Mouse (Mus musculus) thymus, adult 2 months (tissue): Measurements from ENCODE around the gene Caskin2. TPM values are rescaled to one million over a fixed set of nuclear protein-coding genes. Genes with fewer than 3 reads are reported as not detected.
A peak's percentile ranks its signal among the peaks of the same experiment; 100 is the strongest.

Experiments
- DNase-seq: peaks from one replicate; pipeline ENCODE4 v3.0.0; 2021
- H3K27ac ChIP-seq: fragments of 200-500 bp; 2 replicates; pipeline ENCODE4 v1.5.1; 2012; ENCODE audit warnings: low read length, control low read depth; ENCODE audit not compliant: control insufficient read depth, insufficient read depth
- H3K27me3 ChIP-seq: fragments of 200-500 bp; 2 replicates; pipeline ENCODE4 v1.6.1; 2012; ENCODE audit warnings: mild to moderate bottlenecking, low read length, moderate library complexity, mixed read lengths; ENCODE audit not compliant: control insufficient read depth, insufficient read depth
- H3K36me3 ChIP-seq: fragments of 200-500 bp; 2 replicates; pipeline ENCODE4 v1.6.1; 2012; ENCODE audit warnings: mild to moderate bottlenecking, low read length, moderate library complexity; ENCODE audit not compliant: control insufficient read depth, insufficient read depth
- H3K4me1 ChIP-seq: fragments of 200-500 bp; replicated peaks from 2 replicates; pipeline ENCODE4 v1.6.1; 2012; ENCODE audit warnings: low read length; ENCODE audit not compliant: control insufficient read depth, insufficient read depth
- H3K4me3 ChIP-seq: fragments of 200-500 bp; 2 replicates; pipeline ENCODE4 v1.5.1; 2012; ENCODE audit warnings: mild to moderate bottlenecking, low read length, control low read depth, moderate library complexity; ENCODE audit not compliant: control insufficient read depth, insufficient read depth
- CTCF ChIP-seq: fragments of 200-500 bp; IDR thresholded peaks from 2 replicates; pipeline ENCODE4 v1.5.1; 2012; ENCODE audit warnings: mild to moderate bottlenecking, control low read depth, low read length, moderate library complexity, borderline replicate concordance; ENCODE audit not compliant: control insufficient read depth, poor library complexity, insufficient read depth; ENCODE audit errors: extremely low read depth
- POLR2A ChIP-seq: fragments of 200-500 bp; IDR thresholded peaks from 2 replicates; pipeline ENCODE4 v1.6.1; 2012; ENCODE audit warnings: mild to moderate bottlenecking, low read length, control low read depth, moderate library complexity; ENCODE audit not compliant: control insufficient read depth, poor library complexity, insufficient read depth; ENCODE audit errors: extremely low read depth
- WGBS: fragments of 180-500 bp; shearing (Covaris S2); methylation state at CpG from one replicate; pipeline ENCODE4 v1.1.7; 2018; 5-methylcytosine and 5-hydroxymethylcytosine counted together
- polyA plus RNA-seq: library from polyadenylated mRNA; depleted of rRNA; stranded (reverse); fragments of >200 nt; gene quantifications from 2 replicates; pipeline ENCODE4 v1.2.3, GENCODE M21; 2012; rRNA removed

Caskin2 gene
- polyA plus RNA-seq, 1 experiment: 15.4 TPM

DNA sequence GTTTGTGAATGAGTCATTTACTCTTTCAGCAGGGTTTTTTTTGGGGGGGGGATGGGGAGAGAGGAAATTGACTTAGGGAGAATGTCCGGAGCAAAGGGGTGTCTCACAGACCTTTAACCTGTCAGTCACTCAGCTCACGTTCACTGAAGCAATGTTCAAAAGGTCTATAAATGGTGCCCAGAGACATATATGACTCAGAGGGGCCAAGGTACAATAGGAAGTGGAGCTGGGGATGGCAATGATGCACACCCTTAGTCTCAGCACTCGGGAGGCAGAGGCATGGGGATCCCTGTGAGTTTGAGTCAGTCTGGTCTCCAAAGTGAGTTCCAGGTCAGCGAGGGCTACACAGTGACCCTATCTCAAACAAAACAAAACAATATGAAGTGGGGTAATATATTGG, 60.0 kb downstream of the Caskin2 start:
- WGBS: 88% methylated on average over 4 of the region's 4 CpGs
- Histone ChIP-seq H3K36me3 (no peaks in the 10 kb centered on the region), H3K4me1 (peaks cover 2% of the 10 kb centered on the region), H3K27ac (no peak overlapping the region), H3K4me3 (no peak overlapping the region), H3K27me3 (no peaks in the 10 kb centered on the region)
- no peak for TF ChIP-seq POLR2A
- no peak for TF ChIP-seq CTCF
- DNase-seq: no peak

- Histone ChIP-seq H3K4me1 (peaks cover 9% of the 10 kb centered on the region), H3K36me3 (no peaks in the 10 kb centered on the region), H3K4me3 (no peak overlapping the region), H3K27ac (no peak overlapping the region), H3K27me3 (no peaks in the 10 kb centered on the region)
- TF ChIP-seq CTCF (no peak), POLR2A (no peak)
- WGBS: 93% methylated on average over 7 of the region's 7 CpGs
- no peak for DNase-seq
Measured at GRCm38 (mm10) chr11:115752653-115753052, 60.8 kb downstream of the Caskin2 start.

DNA sequence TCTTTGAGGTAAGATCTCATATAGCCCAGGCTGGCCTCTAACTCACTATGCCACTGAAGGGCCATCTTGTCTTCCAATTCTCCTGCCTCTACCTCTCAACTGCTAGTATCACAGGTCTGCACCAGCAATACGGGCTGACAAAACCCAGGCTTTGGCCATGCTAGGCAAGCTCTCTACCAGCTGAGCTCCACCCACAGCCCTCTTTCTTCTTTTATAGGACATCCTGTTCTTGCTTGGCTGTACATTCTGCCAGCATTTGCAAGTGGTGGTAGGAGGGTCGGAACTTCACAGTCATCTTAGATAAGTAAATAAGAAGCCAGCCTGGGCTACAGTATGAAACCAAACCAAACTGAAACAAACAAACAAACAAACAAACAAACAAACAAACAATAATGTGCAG, 61.7 kb downstream of the Caskin2 start:
- DNase-seq: peak; percentile 21
- Histone ChIP-seq H3K36me3 (no peaks in the 10 kb centered on the region), H3K27me3 (no peaks in the 10 kb centered on the region), H3K4me1 (peaks cover 16% of the 10 kb centered on the region), H3K4me3 (no peak overlapping the region), H3K27ac (no peak overlapping the region)
- TF ChIP-seq CTCF (no peak), POLR2A (no peak)
- WGBS: 22% methylated on average over 2 of the region's 2 CpGs

- Histone ChIP-seq H3K27me3 (no peaks in the 10 kb centered on the region), H3K4me1 (peaks cover 25% of the 10 kb centered on the region), H3K36me3 (no peaks in the 10 kb centered on the region), H3K27ac (no peak overlapping the region), H3K4me3 (no peak overlapping the region)
- 94% methylated on average over 5 of the region's 5 CpGs for WGBS
- TF ChIP-seq CTCF (no peak), POLR2A (no peak)
- DNase-seq: no peak
Measured at GRCm38 (mm10) chr11:115749834-115750233, 63.6 kb downstream of the Caskin2 start.

Other genes with a start within 250 kb of the Caskin2 start
- gene Nup85, start 249.2 kb downstream of the Caskin2 start, polyA plus RNA-seq: 114 and 136 TPM in 2 replicates
- 24.5 and 25.0 TPM in 2 replicates for gene Mrps7, start 209.7 kb downstream of the Caskin2 start, polyA plus RNA-seq
- 102 and 106 TPM in 2 replicates for gene Gga3, start 209.6 kb downstream of the Caskin2 start, polyA plus RNA-seq
- 188 and 215 TPM in 2 replicates for gene Mif4gd, start 200.7 kb downstream of the Caskin2 start, polyA plus RNA-seq
- gene Slc25a19, start 185.3 kb downstream of the Caskin2 start, polyA plus RNA-seq: 98.5 and 98.6 TPM in 2 replicates
- gene Grb2, start 105.0 kb downstream of the Caskin2 start, polyA plus RNA-seq: 81.7 and 82.8 TPM in 2 replicates
- gene Tmem94, start 48.2 kb downstream of the Caskin2 start, polyA plus RNA-seq: 84.7 and 91.9 TPM in 2 replicates
- 31.6 and 34.3 TPM in 2 replicates for gene Tsen54, start 1.1 kb upstream of the Caskin2 start, polyA plus RNA-seq
- gene Llgl2, start 10.4 kb upstream of the Caskin2 start, polyA plus RNA-seq: 54.5 and 68.6 TPM in 2 replicates
- 5.4 and 6.1 TPM in 2 replicates for gene Myo15b, start 44.8 kb upstream of the Caskin2 start, polyA plus RNA-seq
- 8.4 and 9.5 TPM in 2 replicates for gene Smim5, start 86.3 kb upstream of the Caskin2 start, polyA plus RNA-seq
- 0.62 and 0.71 TPM in 2 replicates for gene Smim6, start 98.4 kb upstream of the Caskin2 start, polyA plus RNA-seq
- gene Sap30bp, start 119.6 kb upstream of the Caskin2 start, polyA plus RNA-seq: 43.4 and 44.8 TPM in 2 replicates
- 32.4 and 34.3 TPM in 2 replicates for gene Recql5, start 119.8 kb upstream of the Caskin2 start, polyA plus RNA-seq
- 19.8 and 20.8 TPM in 2 replicates for gene Itgb4, start 161.1 kb upstream of the Caskin2 start, polyA plus RNA-seq
- gene Galk1, start 199.1 kb upstream of the Caskin2 start, polyA plus RNA-seq: 110 and 133 TPM in 2 replicates
- gene H3f3b, start 214.3 kb upstream of the Caskin2 start, polyA plus RNA-seq: 484 and 567 TPM in 2 replicates
- 121 and 123 TPM in 2 replicates for gene Unk, start 216.7 kb upstream of the Caskin2 start, polyA plus RNA-seq